Mouse (Mus musculus): Measurements from ENCODE around the gene Amotl2.
"Not testable (repeated sequence)": the region's sequence is repeated elsewhere in the genome, so short reads cannot be mapped to it uniquely, and the experiment has no call there.

GRCm38 (mm10) chr9:102764540-102764939 lies 48.1 kb downstream of the Amotl2 start:
- not testable (repeated sequence) for TF ChIP-seq POLR2A (IDR thresholded peaks at IDR 0.05; ENCODE audit: insufficient read depth, low read depth, low read length); CTCF (IDR thresholded peaks at IDR 0.05)
